Mouse (Mus musculus) urinary bladder, postnatal 4 days (tissue): ENCODE results near the gene Lrrc75b.

Experiments used
- DNase-seq, 2 experiments: peaks; one replicate each; pipeline ENCODE4 v3.0.0; 2021 to 2022; ENCODE audit warnings: low spot score in 2 of 2

Gene Lrrc75b

DNA sequence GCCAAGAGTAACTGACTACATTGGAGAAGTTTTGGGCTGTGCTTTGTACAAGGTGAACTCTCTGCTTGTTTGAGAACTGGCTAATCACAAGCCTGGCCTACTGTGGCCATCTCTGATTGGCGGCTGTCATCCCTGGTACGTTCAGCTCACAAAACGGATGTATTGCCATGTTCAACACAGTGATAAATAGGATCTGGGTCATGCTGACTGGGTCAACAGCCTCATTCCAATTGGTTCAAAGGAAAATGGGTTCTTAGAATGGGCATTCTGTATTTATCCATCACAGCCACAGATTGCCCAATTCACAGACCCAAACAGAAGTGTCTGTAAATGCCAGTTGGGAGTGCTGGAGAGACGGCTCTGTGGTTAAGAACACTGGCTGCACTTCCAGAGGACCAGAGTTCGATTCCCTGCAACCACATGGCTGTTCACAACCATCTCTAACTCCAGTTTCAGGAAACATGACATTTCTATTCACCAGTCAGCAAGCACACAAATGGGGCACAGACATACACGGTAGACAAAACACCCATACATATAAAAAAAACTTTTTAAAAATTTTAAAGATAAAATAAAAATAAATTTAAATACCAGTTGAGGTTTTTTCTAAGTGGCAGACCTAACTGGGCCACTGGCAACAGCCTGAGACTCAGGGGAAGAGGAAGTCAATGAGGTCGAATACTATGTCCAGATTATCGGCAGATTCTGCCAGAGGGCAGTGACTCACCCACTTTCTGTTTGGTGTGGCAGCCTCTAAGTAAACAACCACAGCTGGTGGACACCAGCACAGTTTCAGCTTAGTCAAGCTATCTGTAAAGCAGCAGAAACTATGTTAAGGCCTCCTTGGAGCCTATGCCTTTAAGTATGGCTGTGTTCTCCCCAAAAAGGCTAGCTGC, 55.6 kb downstream of the Lrrc75b start:
- no peak for DNase-seq

DNA sequence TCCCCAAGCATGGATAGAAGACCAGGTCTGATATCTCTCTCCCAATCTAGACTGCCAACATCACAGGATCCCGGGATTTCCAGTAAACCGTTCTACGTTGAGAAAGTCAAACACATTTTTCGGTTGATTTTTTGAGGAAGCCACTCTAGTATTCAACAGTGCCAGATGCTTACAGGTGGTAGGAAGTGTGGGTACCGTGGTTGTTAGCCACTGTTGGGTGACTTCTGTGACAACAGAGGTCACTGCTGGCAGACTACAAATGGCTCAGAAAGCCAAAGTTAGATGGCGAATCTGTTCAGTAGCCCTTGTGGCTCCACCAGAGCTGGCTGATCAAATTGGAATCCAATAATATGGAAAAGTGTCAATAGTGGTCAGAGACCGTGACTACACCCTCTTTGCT, 56.4 kb downstream of the Lrrc75b start:
- no peak for DNase-seq

DNA sequence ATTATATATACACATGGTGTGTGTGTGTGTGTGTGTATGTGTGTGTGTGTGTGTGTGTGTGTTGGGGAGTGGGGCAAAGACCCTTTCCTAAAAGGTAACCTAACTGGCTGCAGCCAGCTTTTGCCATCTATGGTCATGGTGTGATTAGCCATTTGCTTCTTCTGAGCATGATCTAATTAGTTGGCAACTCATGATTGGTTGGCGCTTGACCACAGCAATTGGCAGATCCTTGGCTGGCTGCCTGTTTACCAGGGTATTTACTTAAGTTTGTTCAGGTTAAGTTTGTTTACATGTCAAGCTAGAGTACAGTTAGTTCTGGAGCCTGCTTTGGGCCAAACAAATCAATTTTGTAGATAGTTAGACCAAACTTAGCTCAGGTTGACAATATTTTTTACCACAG, 58.5 kb downstream of the Lrrc75b start:
- DNase-seq = no peak

DNA sequence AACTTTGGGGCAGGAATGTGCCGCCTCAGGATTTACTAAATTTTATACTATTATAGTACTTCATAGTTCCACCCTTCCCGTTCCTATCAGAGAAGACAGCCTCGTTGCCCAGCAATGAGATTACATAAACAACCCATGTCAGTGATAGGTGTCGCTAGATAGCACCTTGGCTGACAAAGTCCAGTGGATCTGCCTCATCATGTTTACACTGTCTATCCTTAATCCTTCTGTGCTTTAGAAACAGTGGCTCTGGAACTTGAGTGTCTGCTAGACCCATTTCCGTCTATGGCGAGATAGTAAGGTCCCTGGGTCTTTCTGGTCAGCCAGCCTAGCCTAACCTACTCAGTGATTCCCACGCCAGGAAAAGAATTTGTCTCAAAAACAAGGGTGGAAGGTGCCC, 59.8 kb downstream of the Lrrc75b start:
- no peak for DNase-seq
